Mouse (Mus musculus): Measurements from ENCODE around the gene Gm11639. TPM values are rescaled to one million over a fixed set of nuclear protein-coding genes. Genes with fewer than 3 reads are reported as not detected.

The Gm11639 gene
- polyA plus RNA-seq, 1 experiment from 2014 or later = 0.06 TPM

DNA sequence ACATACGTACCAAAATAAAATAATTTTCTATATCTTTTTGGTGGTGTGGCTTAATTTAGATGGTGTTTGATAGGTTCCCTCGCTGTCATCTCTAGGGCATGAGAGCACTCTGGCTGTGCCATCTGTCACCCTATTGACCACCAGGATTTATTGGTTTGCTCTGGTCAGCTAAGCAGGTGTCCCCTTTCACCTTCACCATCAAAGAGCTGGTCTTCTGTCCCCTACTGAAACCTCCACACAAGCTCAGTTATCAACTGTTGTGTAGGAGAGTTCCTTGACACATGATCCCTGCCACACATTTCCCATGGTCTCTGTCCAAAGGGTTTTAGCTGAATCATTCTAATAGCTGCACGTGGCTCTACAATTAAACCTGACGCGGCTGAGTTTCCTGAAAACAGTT is 455.6 kb downstream of the Gm11639 start:
- ATAC-seq (no peak), DNase-seq (no peak)
- no peak overlapping the region for H3K4me3 ChIP-seq (ENCODE audit: low read depth, low read length)
- WGBS (ENCODE audit: insufficient replicate concordance) = 92% methylated on average over 5 of the region's 5 CpGs
- H3K36me3 ChIP-seq (replicated peaks; ENCODE audit: insufficient read depth, low read length) = peaks cover 29% of the 10 kb centered on the region
- TF ChIP-seq EP300 (IDR thresholded peaks at IDR 0.05; ENCODE audit: low read depth) (no peak), CTCF (IDR thresholded peaks at IDR 0.05; ENCODE audit: low read depth) (no peak)
- H3K9ac ChIP-seq (replicated peaks) = no peak overlapping the region
- no peaks in the 10 kb centered on the region for H3K27me3 ChIP-seq (ENCODE audit: insufficient read depth, low read length)
- H3K4me2 ChIP-seq (ENCODE audit: low read depth, low read length) = no peak overlapping the region
- H3K4me1 ChIP-seq (ENCODE audit: insufficient read depth) = peaks cover 15% of the 10 kb centered on the region
- H3K27ac ChIP-seq (ENCODE audit: low read depth) = no peak overlapping the region
- no peaks in the 10 kb centered on the region for H3K9me3 ChIP-seq (ENCODE audit: low read length)

- Histone ChIP-seq H3K4me2 (ENCODE audit: low read depth, low read length) (no peak overlapping the region), H3K27ac (ENCODE audit: low read depth) (peak overlapping the region; percentile 55), H3K36me3 (replicated peaks; ENCODE audit: insufficient read depth, low read length) (peaks cover 13% of the 10 kb centered on the region), H3K27me3 (ENCODE audit: insufficient read depth, low read length) (no peaks in the 10 kb centered on the region), H3K9ac (replicated peaks) (no peak overlapping the region), H3K4me3 (ENCODE audit: low read depth, low read length) (no peak overlapping the region), H3K9me3 (ENCODE audit: low read length) (no peaks in the 10 kb centered on the region), H3K4me1 (ENCODE audit: insufficient read depth) (peaks cover 13% of the 10 kb centered on the region)
- no peak for TF ChIP-seq CTCF (IDR thresholded peaks at IDR 0.05; ENCODE audit: low read depth)
- peak; percentile 87 for TF ChIP-seq EP300 (IDR thresholded peaks at IDR 0.05; ENCODE audit: low read depth)
- DNase-seq (no peak), ATAC-seq (peak; percentile 79)
Observed at GRCm38 (mm10) chr11:105143564-105143963, 458.1 kb downstream of the Gm11639 start.

- peak; percentile 66 for ATAC-seq
Observed at GRCm38 (mm10) chr11:105144084-105144483, 458.6 kb downstream of the Gm11639 start.

DNA sequence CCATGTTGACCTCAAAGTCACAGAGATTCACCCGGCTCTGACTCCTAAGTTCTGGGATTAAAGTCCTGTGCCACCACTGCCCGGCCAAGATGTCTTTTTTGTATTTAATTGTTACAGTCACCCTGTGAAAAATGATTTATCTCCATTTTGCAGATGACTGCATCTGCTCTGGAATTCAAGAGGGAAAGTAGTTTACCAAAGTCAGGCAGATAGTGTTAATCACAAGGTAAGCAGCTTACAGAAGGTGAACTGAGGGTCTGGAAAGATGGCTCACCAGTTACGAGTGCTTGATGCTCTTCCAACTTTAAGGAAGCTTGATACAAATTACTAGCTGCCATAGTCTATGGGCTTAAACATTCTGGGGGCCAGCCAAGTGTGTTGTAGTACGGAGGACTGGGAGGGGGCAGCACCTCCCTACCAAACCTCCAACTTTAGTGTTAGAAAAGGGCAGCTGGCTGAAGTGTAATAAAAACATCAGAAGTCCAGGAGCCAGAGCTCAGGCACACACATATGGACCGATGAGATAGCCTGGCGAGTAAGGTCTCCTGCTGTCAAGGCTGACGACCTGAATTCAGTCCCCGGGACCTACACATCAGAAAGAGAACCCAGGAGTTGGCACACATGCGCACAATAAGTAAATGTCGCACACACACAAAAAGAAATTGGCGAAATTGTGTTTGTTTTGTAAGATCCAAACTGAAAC is 459.2 kb downstream of the Gm11639 start:
- Histone ChIP-seq H3K27me3 (ENCODE audit: insufficient read depth, low read length) (no peaks in the 10 kb centered on the region), H3K4me1 (ENCODE audit: insufficient read depth) (peaks cover 13% of the 10 kb centered on the region), H3K4me2 (ENCODE audit: low read depth, low read length) (no peak overlapping the region), H3K9ac (replicated peaks) (no peak overlapping the region), H3K9me3 (ENCODE audit: low read length) (no peaks in the 10 kb centered on the region), H3K36me3 (replicated peaks; ENCODE audit: insufficient read depth, low read length) (peaks cover 6% of the 10 kb centered on the region; the same call in 1 of the 2 replicates), H3K27ac (ENCODE audit: low read depth) (peak overlapping the region; percentile 55; the same call in 1 of the 2 replicates), H3K4me3 (ENCODE audit: low read depth, low read length) (no peak overlapping the region)
- DNase-seq (no peak), ATAC-seq (peak; percentile 53)
- TF ChIP-seq EP300 (IDR thresholded peaks at IDR 0.05; ENCODE audit: low read depth) (no peak), CTCF (IDR thresholded peaks at IDR 0.05; ENCODE audit: low read depth) (no peak; the same call in 1 of the 2 replicates)
- WGBS (ENCODE audit: insufficient replicate concordance) = 71% methylated on average over 11 of the region's 11 CpGs

More at GRCm38 (mm10) chr11:105144084-105144483, 458.6 kb downstream of the Gm11639 start:
- H3K4me3 ChIP-seq (ENCODE audit: low read depth, low read length) = no peak overlapping the region
- TF ChIP-seq EP300 (IDR thresholded peaks at IDR 0.05; ENCODE audit: low read depth) (no peak), CTCF (IDR thresholded peaks at IDR 0.05; ENCODE audit: low read depth) (no peak)
- no peak overlapping the region for H3K9ac ChIP-seq (replicated peaks)
- H3K36me3 ChIP-seq (replicated peaks; ENCODE audit: insufficient read depth, low read length) = peaks cover 11% of the 10 kb centered on the region
- H3K4me2 ChIP-seq (ENCODE audit: low read depth, low read length) = no peak overlapping the region
- no peaks in the 10 kb centered on the region for H3K27me3 ChIP-seq (ENCODE audit: insufficient read depth, low read length)
- peak overlapping the region; percentile 55; the same call in 1 of the 2 replicates for H3K27ac ChIP-seq (ENCODE audit: low read depth)
- peaks cover 13% of the 10 kb centered on the region for H3K4me1 ChIP-seq (ENCODE audit: insufficient read depth)
- WGBS (ENCODE audit: insufficient replicate concordance) = 64% methylated on average over 3 of the region's 3 CpGs
- H3K9me3 ChIP-seq (ENCODE audit: low read length) = no peaks in the 10 kb centered on the region
- DNase-seq = no peak

- peak overlapping the region; percentile 34; the same call in 1 of the 2 replicates for H3K27ac ChIP-seq (ENCODE audit: low read depth)
- H3K4me1 ChIP-seq (ENCODE audit: insufficient read depth) = peaks cover 13% of the 10 kb centered on the region
- DNase-seq = no peak
- 0 out of 2 replicates have a peak, but pooled peaks have one; percentile 24 for ATAC-seq
- no peak overlapping the region for H3K4me3 ChIP-seq (ENCODE audit: low read depth, low read length)
- WGBS (ENCODE audit: insufficient replicate concordance) = 82% methylated on average over 10 of the region's 10 CpGs
- TF ChIP-seq EP300 (IDR thresholded peaks at IDR 0.05; ENCODE audit: low read depth) (no peak), CTCF (IDR thresholded peaks at IDR 0.05; ENCODE audit: low read depth) (no peak)
- H3K27me3 ChIP-seq (ENCODE audit: insufficient read depth, low read length) = no peaks in the 10 kb centered on the region
- 0 out of 2 replicates have a peak, but pooled peaks cover 3% of the 10 kb centered on the region for H3K36me3 ChIP-seq (replicated peaks; ENCODE audit: insufficient read depth, low read length)
- no peaks in the 10 kb centered on the region for H3K9me3 ChIP-seq (ENCODE audit: low read length)
- no peak overlapping the region for H3K4me2 ChIP-seq (ENCODE audit: low read depth, low read length)
- no peak overlapping the region for H3K9ac ChIP-seq (replicated peaks)
Observed at GRCm38 (mm10) chr11:105145211-105145610, 459.7 kb downstream of the Gm11639 start.

DNA sequence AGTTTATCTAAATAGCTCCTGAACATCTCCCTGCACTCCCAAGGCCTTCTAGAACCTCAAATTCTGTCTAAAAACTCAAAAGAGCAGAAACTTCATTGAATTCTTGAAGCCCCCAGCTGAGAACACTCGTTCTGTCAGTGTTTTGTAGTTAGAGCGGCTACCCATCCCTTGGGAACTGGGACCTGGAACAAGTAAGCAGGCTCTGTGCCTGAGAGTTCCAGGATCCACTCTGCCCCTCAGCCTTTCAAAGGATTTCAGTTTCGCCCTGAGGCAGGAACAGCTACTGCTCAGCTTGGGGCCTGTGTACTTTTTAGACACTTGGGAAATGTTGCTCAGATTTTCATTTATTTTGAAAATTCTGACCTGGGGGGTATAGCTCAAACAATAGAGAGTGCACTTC is 461.1 kb downstream of the Gm11639 start, which contains the start of gene Gm10842:
Gm10842 (plus strand) TSS at position 301 of the 400 bp plus-strand sequence.
- no peak within 1 kb of the TSS for H3K4me3 ChIP-seq (ENCODE audit: low read depth, low read length)
- ATAC-seq = no peak

More for the DNA sequence above, 461.1 kb downstream of the Gm11639 start, which contains the start of gene Gm10842:
- no peaks in the 10 kb centered on the region for H3K27me3 ChIP-seq (ENCODE audit: insufficient read depth, low read length)
- H3K4me1 ChIP-seq (ENCODE audit: insufficient read depth) = peaks cover 24% of the 10 kb centered on the region
- no peaks in the 10 kb centered on the region for H3K36me3 ChIP-seq (replicated peaks; ENCODE audit: insufficient read depth, low read length)
- DNase-seq = no peak
- 75% methylated on average over 3 of the region's 3 CpGs for WGBS (ENCODE audit: insufficient replicate concordance)
- TF ChIP-seq EP300 (IDR thresholded peaks at IDR 0.05; ENCODE audit: low read depth) = no peak
- no peak for TF ChIP-seq CTCF (IDR thresholded peaks at IDR 0.05; ENCODE audit: low read depth)
- no peak within 1 kb of the TSS for H3K9ac ChIP-seq (replicated peaks)
- H3K9me3 ChIP-seq (ENCODE audit: low read length) = no peaks in the 10 kb centered on the region
- H3K4me2 ChIP-seq (ENCODE audit: low read depth, low read length) = no peak within 1 kb of the TSS
- no peak within 1 kb of the TSS for H3K27ac ChIP-seq (ENCODE audit: low read depth)

All from liver, postnatal 0 days (tissue).